Mouse (Mus musculus) heart, adult 9 months (tissue): ENCODE measurements at regions not wholly inside any gene's neighbourhood (a gene's known extent, or its start where the extent isn't known, plus 50 kb on each side); places are given as distances from the start of the nearest gene placed in this dataset.

ENCODE experiments used
- DNase-seq, 2 experiments: peaks; one replicate each; pipeline ENCODE4 v3.0.0; 2022; ENCODE audit warnings: low spot score in 2 of 2

GRCm38 (mm10) chr10:26434586-26434985 is 58.8 kb upstream of the L3mbtl3 start:
- no peak for DNase-seq

- no peak for DNase-seq
Measured at GRCm38 (mm10) chr10:26440720-26441119, 64.9 kb upstream of the L3mbtl3 start.

- DNase-seq = no peak
Measured at GRCm38 (mm10) chr10:26484311-26484710, 108.5 kb upstream of the L3mbtl3 start.

GRCm38 (mm10) chr10:26491351-26491750 is 115.6 kb upstream of the L3mbtl3 start:
- DNase-seq = no peak

- DNase-seq = no peak
Measured at GRCm38 (mm10) chr10:26492146-26492545, 116.4 kb upstream of the L3mbtl3 start.

- no peak for DNase-seq
Measured at GRCm38 (mm10) chr10:26492856-26493484, 117.2 kb upstream of the L3mbtl3 start.

- no peak for DNase-seq
Measured at GRCm38 (mm10) chr10:26493801-26494200, 118.0 kb upstream of the L3mbtl3 start.

GRCm38 (mm10) chr10:26494380-26494781 is 118.6 kb upstream of the L3mbtl3 start:
- DNase-seq = no peak

GRCm38 (mm10) chr10:26500265-26500935 is 124.6 kb upstream of the L3mbtl3 start:
- no peak for DNase-seq

- DNase-seq = no peak
Measured at GRCm38 (mm10) chr10:26520879-26521278, 145.1 kb upstream of the L3mbtl3 start.

GRCm38 (mm10) chr10:26525848-26526546 is 150.2 kb upstream of the L3mbtl3 start:
- no peak for DNase-seq

- DNase-seq = no peak
Measured at GRCm38 (mm10) chr10:26540189-26540588, 164.4 kb upstream of the L3mbtl3 start.

GRCm38 (mm10) chr10:26544061-26544460 is 168.3 kb upstream of the L3mbtl3 start:
- DNase-seq = no peak

- DNase-seq = no peak
Measured at GRCm38 (mm10) chr10:26544796-26545195, 169.0 kb upstream of the L3mbtl3 start.

- DNase-seq = no peak
Measured at GRCm38 (mm10) chr10:26556246-26556645, 180.5 kb upstream of the L3mbtl3 start.

GRCm38 (mm10) chr10:26558118-26558517 is 182.3 kb upstream of the L3mbtl3 start:
- no peak for DNase-seq

GRCm38 (mm10) chr10:26559323-26559722 is 183.6 kb upstream of the L3mbtl3 start:
- DNase-seq = no peak

GRCm38 (mm10) chr10:26560456-26560855 is 184.7 kb upstream of the L3mbtl3 start:
- DNase-seq = no peak

- DNase-seq = peak; percentile 4 to 18
Measured at GRCm38 (mm10) chr10:26564462-26564861, 188.7 kb upstream of the L3mbtl3 start.

- no peak for DNase-seq
Measured at GRCm38 (mm10) chr10:26567613-26568012, 185.6 kb upstream of the Arhgap18 start.

GRCm38 (mm10) chr10:26570468-26570867 is 182.8 kb upstream of the Arhgap18 start:
- no peak for DNase-seq

- no peak for DNase-seq
Measured at GRCm38 (mm10) chr10:26571377-26571776, 181.8 kb upstream of the Arhgap18 start.

GRCm38 (mm10) chr10:26576153-26576552 is 177.1 kb upstream of the Arhgap18 start:
- no peak for DNase-seq
